Mouse (Mus musculus): Measurements from ENCODE around the gene Gm49358.

Gm49358 gene

GRCm38 (mm10) chr10:86872591-86872990 lies 108.8 kb downstream of the Gm49358 start:
- no peak for DNase-seq (ENCODE audit: low spot score)

- no peak for DNase-seq (ENCODE audit: low spot score)
Observed at GRCm38 (mm10) chr10:86878721-86879120, 114.9 kb downstream of the Gm49358 start.

GRCm38 (mm10) chr10:86880071-86880806 lies 116.5 kb downstream of the Gm49358 start:
- DNase-seq (ENCODE audit: low spot score), result peak; percentile 16

- no peak for DNase-seq (ENCODE audit: low spot score)
Observed at GRCm38 (mm10) chr10:86881448-86881847, 117.7 kb downstream of the Gm49358 start.

Measured in ovary, adult 18-20 months (tissue).